Mouse (Mus musculus) olfactory bulb, adult 2 months (tissue): ENCODE results near the gene Hhex. TPM values are rescaled to one million over a fixed set of nuclear protein-coding genes. Genes with fewer than 3 reads are reported as not detected.

ENCODE experiments used
- H3K27ac ChIP-seq: fragments of 200-500 bp; 2 replicates; pipeline ENCODE4 v1.5.1; 2012; ENCODE audit warnings: low read depth, low read length; ENCODE audit not compliant: insufficient read depth
- H3K4me1 ChIP-seq: fragments of 200-500 bp; 2 replicates; pipeline ENCODE4 v1.6.1; 2012; ENCODE audit warnings: low read length; ENCODE audit not compliant: control insufficient read depth, insufficient read depth
- H3K4me3 ChIP-seq: fragments of 200-500 bp; 2 replicates; pipeline ENCODE4 v1.5.1; 2012; ENCODE audit warnings: mild to moderate bottlenecking, low read depth, low read length, moderate library complexity; ENCODE audit not compliant: insufficient read depth
- CTCF ChIP-seq: fragments of 200-500 bp; IDR thresholded peaks from 2 replicates; pipeline ENCODE4 v1.5.1; 2012; ENCODE audit warnings: low read depth, mild to moderate bottlenecking, low read length, moderate library complexity; ENCODE audit not compliant: insufficient read depth
- POLR2A ChIP-seq: fragments of 200-500 bp; IDR thresholded peaks from 2 replicates; pipeline ENCODE4 v1.6.1; 2012; ENCODE audit warnings: mild to moderate bottlenecking, low read depth, low read length, moderate library complexity; ENCODE audit not compliant: insufficient read depth
- WGBS: fragments of 180-500 bp; shearing (Covaris S2); methylation state at CpG from one replicate; pipeline ENCODE4 v1.1.7; 2018; 5-methylcytosine and 5-hydroxymethylcytosine counted together
- polyA plus RNA-seq: library from polyadenylated mRNA; stranded (reverse); fragments of >200 nt; gene quantifications from 2 replicates; pipeline ENCODE4 v1.2.4, GENCODE M21; 2012; ENCODE audit warnings: low replicate concordance; ENCODE audit not compliant: missing spikeins, insufficient read depth, insufficient read length

Hhex gene
- polyA plus RNA-seq, 1 experiment = not detected

DNA sequence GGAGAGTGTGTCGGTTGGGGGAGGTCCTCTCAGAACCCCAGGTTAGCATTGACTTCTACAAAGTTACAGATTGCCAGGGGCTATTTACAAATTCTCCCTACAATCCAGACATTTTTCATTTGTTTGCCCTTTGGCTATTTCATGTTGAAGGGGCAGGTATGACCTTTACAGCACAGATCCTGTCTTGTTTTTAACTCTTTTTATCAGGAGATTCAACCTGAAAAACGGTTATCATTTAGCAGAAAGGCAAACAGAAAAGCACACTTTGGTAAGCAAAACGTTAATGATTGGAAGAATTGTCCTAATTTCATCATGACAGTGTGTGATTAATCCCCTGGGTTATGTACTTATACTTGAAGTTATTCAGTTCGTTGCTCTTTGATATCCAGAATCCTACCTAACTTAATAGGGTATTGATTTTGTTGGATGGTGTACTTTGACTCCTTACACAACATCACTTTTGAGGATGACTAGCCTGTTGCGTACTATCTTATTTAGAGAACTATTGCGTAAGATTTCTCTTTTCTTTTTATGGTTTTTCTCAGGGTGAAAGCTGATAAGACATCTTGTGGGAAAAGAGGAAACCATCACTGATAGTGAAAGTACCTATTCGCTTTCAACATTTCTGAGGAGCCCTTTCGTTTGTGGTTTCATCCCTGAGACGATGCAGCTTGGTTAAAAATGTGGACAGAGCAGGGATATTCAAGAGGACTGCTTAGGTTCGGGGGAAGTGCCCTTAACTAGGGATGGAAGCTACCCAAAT, 8.1 kb downstream of the Hhex start:
- Histone ChIP-seq H3K27ac (no peak overlapping the region), H3K4me1 (no peaks in the 10 kb centered on the region), H3K4me3 (no peak overlapping the region)
- TF ChIP-seq CTCF = no peak
- TF ChIP-seq POLR2A = no peak
- WGBS = 81% methylated on average over 10 of the region's 10 CpGs

GRCm38 (mm10) chr19:37443631-37444140, 9.1 kb downstream of the Hhex start:
- WGBS = 78% methylated on average over 4 of the region's 4 CpGs
- Histone ChIP-seq H3K4me3 (no peak overlapping the region), H3K27ac (no peak overlapping the region), H3K4me1 (no peaks in the 10 kb centered on the region)
- no peak for TF ChIP-seq CTCF
- no peak for TF ChIP-seq POLR2A

- H3K27ac ChIP-seq = no peak overlapping the region
- H3K4me1 ChIP-seq = no peaks in the 10 kb centered on the region
- no peak for TF ChIP-seq CTCF
- no peak for TF ChIP-seq POLR2A
- H3K4me3 ChIP-seq = no peak overlapping the region
- WGBS = 74% methylated on average over 5 of the region's 5 CpGs
Measured at GRCm38 (mm10) chr19:37448212-37448611, 13.6 kb downstream of the Hhex start.

GRCm38 (mm10) chr19:37449246-37449645, 14.6 kb downstream of the Hhex start:
- no peak for TF ChIP-seq POLR2A
- TF ChIP-seq CTCF = no peak
- WGBS = 92% methylated on average over 3 of the region's 3 CpGs
- H3K27ac ChIP-seq = no peak overlapping the region
- no peaks in the 10 kb centered on the region for H3K4me1 ChIP-seq
- H3K4me3 ChIP-seq = no peak overlapping the region

- Histone ChIP-seq H3K4me1 (no peaks in the 10 kb centered on the region), H3K27ac (no peak overlapping the region), H3K4me3 (no peak overlapping the region)
- WGBS = 95% methylated on average over 2 of the region's 2 CpGs
- TF ChIP-seq CTCF (no peak), POLR2A (no peak)
Measured at GRCm38 (mm10) chr19:37455528-37455927, 20.9 kb downstream of the Hhex start.

GRCm38 (mm10) chr19:37455961-37456360, 21.4 kb downstream of the Hhex start:
- WGBS = 100% methylated on average over 1 of the region's 1 CpGs

GRCm38 (mm10) chr19:37458013-37458412, 23.4 kb downstream of the Hhex start:
- 69% methylated on average over 6 of the region's 6 CpGs for WGBS
- TF ChIP-seq POLR2A (no peak), CTCF (no peak)

More at GRCm38 (mm10) chr19:37455961-37456360, 21.4 kb downstream of the Hhex start:
- H3K4me3 ChIP-seq = no peak overlapping the region
- TF ChIP-seq CTCF (no peak), POLR2A (no peak)
- H3K4me1 ChIP-seq = no peaks in the 10 kb centered on the region
- H3K27ac ChIP-seq = no peak overlapping the region

GRCm38 (mm10) chr19:37466403-37466802, 31.8 kb downstream of the Hhex start:
- Histone ChIP-seq H3K4me1 (no peaks in the 10 kb centered on the region), H3K27ac (no peak overlapping the region), H3K4me3 (no peak overlapping the region)
- WGBS = 79% methylated on average over 3 of the region's 3 CpGs
- no peak for TF ChIP-seq POLR2A
- TF ChIP-seq CTCF = no peak

More at GRCm38 (mm10) chr19:37458013-37458412, 23.4 kb downstream of the Hhex start:
- H3K4me1 ChIP-seq = no peaks in the 10 kb centered on the region
- H3K27ac ChIP-seq = no peak overlapping the region
- no peak overlapping the region for H3K4me3 ChIP-seq

GRCm38 (mm10) chr19:37466978-37467377, 32.4 kb downstream of the Hhex start:
- H3K4me1 ChIP-seq = no peaks in the 10 kb centered on the region
- no peak overlapping the region for H3K4me3 ChIP-seq
- 90% methylated on average over 5 of the region's 5 CpGs for WGBS
- no peak overlapping the region for H3K27ac ChIP-seq
- no peak for TF ChIP-seq POLR2A
